Mouse (Mus musculus): ENCODE measurements around the gene Rufy1.
A peak's percentile ranks its signal among the peaks of the same experiment; 100 is the strongest.

The Rufy1 gene

GRCm38 (mm10) chr11:50426056-50426455, 4.9 kb downstream of the Rufy1 start:
- no peak for DNase-seq (ENCODE audit: low spot score)

DNA sequence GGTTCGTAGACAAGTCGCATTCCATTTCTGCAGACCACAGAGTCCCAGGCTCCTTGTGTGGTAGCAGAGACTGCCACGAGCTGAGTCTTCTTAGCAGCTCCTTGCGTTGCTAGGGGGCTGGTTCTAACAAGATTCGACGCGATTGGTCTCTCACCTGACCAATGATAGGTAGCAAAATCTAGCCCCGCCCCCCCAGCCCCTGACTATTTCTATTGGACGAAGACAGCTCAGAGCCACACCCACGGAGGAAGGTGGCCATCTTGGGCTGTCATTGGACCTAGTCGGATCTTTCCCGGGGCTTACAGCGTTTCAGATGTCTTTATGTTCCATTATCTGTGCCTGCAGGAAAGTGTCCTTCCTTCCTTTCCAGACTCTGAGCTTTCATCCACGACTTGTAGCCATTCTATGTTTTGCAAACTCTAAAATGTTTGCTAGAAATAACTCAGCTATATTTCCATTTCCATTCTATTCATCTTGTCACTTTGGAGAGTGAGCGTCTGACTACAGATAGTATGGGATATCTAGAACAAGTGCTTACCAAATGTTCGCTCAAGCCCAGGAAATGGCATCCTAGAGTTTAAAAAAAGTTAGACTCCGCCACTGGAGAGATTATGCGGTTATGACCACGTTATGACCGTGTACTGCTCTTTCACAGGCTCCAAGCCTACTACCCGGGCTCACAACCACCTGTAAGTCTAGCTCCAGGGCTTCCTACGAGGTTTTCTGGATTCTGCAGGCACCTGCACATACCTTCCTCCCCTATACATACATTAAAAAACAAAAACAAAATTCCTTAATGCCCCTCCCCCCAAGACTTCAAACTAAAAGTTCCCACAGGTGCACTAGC, 8.8 kb downstream of the Rufy1 start:
- peak; percentile 50 for DNase-seq (ENCODE audit: low spot score)

- DNase-seq (ENCODE audit: low spot score): no peak
These were observed 9.5 kb downstream of the Rufy1 start for GRCm38 (mm10) chr11:50421461-50421860.

- DNase-seq (ENCODE audit: low spot score): no peak
These were observed 13.1 kb downstream of the Rufy1 start for GRCm38 (mm10) chr11:50417856-50418255.

- DNase-seq (ENCODE audit: low spot score): no peak
These were observed 15.2 kb downstream of the Rufy1 start for GRCm38 (mm10) chr11:50415563-50416241.

DNA sequence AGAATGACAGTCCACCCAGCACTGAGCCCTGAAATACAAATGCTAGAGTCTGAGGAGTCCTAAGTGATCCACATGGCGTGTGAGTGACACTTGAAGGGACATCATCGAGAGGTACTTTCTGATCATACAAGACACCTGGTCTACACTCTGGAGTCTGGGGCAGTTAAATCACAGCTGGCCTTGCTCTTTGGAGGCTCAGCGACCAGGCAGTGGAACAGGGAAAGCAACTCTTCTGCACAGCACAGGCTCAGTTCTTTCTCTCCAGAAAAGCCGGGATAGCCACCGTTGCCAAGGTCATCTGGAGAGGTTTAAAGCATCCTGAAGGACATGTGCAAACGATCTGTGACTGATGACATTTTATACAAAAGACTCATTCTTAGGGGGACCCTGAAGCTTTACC, 23.7 kb downstream of the Rufy1 start:
- no peak for DNase-seq (ENCODE audit: low spot score)

DNA sequence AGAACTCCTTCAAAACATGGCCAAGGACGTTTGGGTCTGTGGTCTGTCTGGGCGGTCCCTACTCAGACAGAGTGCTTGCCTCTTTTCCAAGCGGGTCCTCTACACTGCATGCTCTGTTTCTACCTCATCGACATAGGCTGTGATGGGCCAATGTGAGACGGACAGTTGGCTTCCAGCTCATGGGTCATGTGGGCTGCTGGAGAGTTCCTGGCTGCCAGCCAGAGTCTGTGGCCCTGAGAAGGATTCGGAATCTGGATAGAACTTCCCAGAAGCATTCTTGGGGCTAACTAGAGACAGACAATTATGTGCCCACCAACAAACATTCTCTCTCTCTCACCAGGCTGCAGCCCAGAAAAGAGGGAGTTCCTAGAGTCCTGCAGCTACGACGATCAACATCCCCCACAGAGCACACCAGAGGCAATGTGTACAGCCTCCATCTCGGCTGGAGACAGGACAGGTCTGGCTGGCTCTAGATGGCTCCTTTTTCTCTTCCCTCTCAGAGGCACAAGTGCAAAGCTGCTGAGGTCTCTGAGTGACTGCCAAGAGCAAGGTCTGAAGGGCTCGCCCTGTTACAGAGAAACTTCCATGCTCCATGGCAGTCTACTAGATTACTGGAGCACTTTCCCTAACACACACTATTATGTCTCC, 27.4 kb downstream of the Rufy1 start:
- no peak for DNase-seq (ENCODE audit: low spot score)

DNA sequence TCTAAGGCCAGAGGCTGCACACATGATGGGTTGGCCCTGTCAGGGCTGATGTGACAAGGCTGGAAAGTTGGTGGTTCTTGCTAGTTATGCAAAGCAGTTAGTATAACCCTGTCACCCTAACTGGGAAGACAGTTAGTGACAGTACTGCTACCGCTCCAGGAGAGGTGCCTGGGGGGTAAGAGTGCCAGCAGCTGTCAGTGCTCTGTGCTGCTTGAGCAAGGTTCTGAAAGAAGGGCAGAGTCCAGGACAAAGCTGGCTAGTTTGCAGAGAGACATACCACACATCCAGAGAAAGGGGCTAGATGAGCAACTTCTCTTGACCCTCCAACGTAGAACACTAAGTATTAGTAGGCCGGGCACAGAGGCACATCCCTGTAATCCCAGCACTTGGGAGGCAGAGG, 28.4 kb downstream of the Rufy1 start:
- DNase-seq (ENCODE audit: low spot score): no peak

- DNase-seq (ENCODE audit: low spot score): no peak
These were observed 32.1 kb downstream of the Rufy1 start for GRCm38 (mm10) chr11:50398803-50399202.

GRCm38 (mm10) chr11:50397316-50397715, 33.6 kb downstream of the Rufy1 start:
- no peak for DNase-seq (ENCODE audit: low spot score)

GRCm38 (mm10) chr11:50396766-50397307, 34.1 kb downstream of the Rufy1 start:
- DNase-seq (ENCODE audit: low spot score): no peak

DNA sequence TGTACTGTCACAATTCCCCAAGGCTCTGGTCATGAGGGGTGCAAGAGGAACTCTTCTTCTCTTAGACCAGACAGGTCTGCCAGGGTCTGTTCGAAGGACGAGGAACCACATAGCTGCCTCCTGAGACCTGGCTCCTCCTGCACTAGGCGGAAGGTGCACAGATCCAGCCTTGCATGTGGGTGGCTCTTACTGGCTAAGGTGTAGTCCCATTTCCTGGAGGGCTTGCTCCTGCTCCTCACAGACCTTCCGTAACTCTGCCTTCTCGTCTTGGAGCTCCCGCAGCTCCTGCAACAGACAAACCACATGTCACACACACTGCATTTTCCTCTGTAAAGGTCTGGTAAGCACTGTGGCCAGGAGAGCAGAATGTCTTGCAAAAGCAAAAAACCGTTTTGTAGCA, 36.2 kb downstream of the Rufy1 start:
- no peak for DNase-seq (ENCODE audit: low spot score)

- DNase-seq (ENCODE audit: low spot score): no peak
These were observed 37.6 kb downstream of the Rufy1 start for GRCm38 (mm10) chr11:50393306-50393705.

DNA sequence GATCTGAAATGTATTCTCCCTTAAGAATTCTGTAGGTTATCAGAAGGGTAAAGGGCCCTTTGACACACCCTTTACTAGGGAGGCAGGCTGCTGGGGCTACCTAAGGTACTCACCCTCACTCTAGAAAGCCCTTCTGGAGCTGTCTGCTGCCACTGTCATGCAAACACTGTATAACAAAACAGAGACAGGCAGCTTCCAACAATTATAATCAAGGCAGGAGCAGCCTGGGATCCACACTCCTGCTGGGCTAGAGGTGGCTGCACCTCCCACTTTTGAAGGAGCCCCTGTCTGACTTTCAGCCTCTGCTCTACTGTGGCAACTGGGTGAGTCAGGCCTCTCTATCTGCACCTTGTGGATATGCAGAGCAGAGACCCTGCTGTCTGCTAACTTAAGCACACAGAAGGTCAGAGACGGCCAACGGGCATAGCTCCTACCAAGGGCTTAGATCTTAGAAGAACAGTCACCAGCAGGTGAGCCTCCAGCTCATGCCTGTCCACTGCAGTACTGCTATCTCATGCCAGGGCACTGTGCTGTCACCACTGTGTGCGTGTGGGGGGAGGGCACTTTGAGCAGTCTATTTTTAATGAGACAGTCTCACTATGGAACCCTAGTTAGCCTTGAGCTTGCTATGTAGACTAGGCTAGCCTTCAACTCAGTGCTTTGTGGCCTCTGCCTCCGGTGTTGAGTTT, 39.5 kb downstream of the Rufy1 start:
- no peak for DNase-seq (ENCODE audit: low spot score)

GRCm38 (mm10) chr11:50389616-50390015, 41.3 kb downstream of the Rufy1 start:
- no peak for DNase-seq (ENCODE audit: low spot score)

GRCm38 (mm10) chr11:50389011-50389410, 41.9 kb downstream of the Rufy1 start:
- DNase-seq (ENCODE audit: low spot score): no peak

DNA sequence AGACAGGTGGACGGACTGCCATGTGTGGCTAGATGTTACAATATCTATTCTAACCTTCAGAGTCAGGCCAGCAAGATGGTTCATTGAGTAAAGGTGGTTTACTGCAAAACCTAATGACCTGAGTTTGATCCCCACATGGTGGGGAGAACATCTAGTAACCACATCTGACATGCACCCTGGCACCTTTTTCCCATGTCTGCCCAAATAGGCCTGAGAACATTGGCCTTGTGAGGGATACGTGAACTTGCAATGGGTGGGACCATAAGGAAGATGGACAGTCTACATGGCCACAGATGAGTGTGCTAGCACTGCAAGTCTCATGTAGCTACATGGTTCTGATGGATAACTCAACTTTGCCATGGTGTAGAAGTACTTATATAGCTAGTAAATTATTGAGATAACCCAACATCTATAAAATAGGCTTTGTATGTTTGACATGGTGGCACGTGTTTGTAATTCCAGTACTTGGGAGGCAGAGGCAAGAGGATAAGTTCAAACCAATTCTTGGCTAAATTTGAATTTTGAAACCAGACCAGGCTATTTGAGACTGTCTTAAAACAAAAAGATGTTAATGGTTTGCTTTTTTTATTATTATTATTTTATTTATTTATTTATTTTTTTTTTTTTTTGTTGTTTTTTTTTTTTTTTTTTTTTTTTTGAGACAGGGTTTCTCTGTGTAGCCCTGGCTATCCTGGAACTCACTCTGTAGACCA, 42.6 kb downstream of the Rufy1 start:
- no peak for DNase-seq (ENCODE audit: low spot score)

- DNase-seq (ENCODE audit: low spot score): no peak
These were observed 43.2 kb downstream of the Rufy1 start for GRCm38 (mm10) chr11:50387697-50388096.

GRCm38 (mm10) chr11:50387167-50387679, 43.7 kb downstream of the Rufy1 start:
- DNase-seq (ENCODE audit: low spot score): no peak

DNA sequence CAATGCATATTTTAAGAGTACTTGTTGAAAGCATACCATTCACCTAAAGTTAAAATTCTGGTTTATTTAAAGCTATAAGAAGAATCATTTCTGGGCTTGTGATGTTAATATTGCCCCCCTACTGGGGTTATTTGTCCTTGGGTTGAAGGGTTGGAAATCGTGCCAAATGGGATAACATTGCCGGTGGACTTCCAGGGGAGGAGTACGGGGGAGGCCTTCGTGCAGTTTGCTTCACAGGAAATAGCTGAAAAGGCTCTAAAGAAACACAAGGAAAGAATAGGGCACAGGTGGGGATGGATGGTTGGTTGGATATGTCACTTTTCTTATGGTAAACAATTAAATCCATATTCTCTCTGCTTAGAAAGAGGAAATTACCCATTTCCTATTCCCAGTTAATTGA, 49.6 kb downstream of the Rufy1 start:
- DNase-seq (ENCODE audit: low spot score): no peak
